Mouse (Mus musculus) heart, postnatal 0 days (tissue): ENCODE measurements at regions not wholly inside any gene's neighbourhood (a gene's known extent, or its start where the extent isn't known, plus 50 kb on each side); places are given as distances from the start of the nearest gene placed in this dataset.

Experiments used
- ATAC-seq: fragments of 200-750 bp; cut with Nextera tagmentation; 2 replicates; pipeline ENCODE4 v1.8.0; 2017; ENCODE audit warnings: low read depth, moderate number of reproducible peaks, moderate library complexity; ENCODE audit not compliant: insufficient read depth
- DNase-seq: peaks from one replicate; pipeline ENCODE4 v3.0.0-alpha.2; 2016; ENCODE audit warnings: low spot score
- H3K27ac ChIP-seq: fragments of 300-500 bp; sonication (generic); 2 replicates; pipeline ENCODE4 v1.5.1; 2014; ENCODE audit warnings: low read depth, mild to moderate bottlenecking
- H3K27me3 ChIP-seq: fragments of 300-500 bp; sonication (generic); 2 replicates; pipeline ENCODE4 v1.6.1; 2014; ENCODE audit warnings: low read length, mixed read lengths; ENCODE audit not compliant: control insufficient read depth, insufficient read depth
- H3K36me3 ChIP-seq: fragments of 300-500 bp; sonication (generic); replicated peaks from 2 replicates; pipeline ENCODE4 v1.6.1; 2014; ENCODE audit warnings: low read length, mixed read lengths; ENCODE audit not compliant: control insufficient read depth, insufficient read depth
- H3K4me1 ChIP-seq: fragments of 300-500 bp; sonication (generic); 2 replicates; pipeline ENCODE4 v1.6.1; 2014; ENCODE audit warnings: antibody characterized with exemption; ENCODE audit not compliant: control insufficient read depth, insufficient read depth
- H3K4me2 ChIP-seq: fragments of 300-500 bp; sonication (generic); 2 replicates; pipeline ENCODE4 v1.6.1; 2014; ENCODE audit warnings: low read depth, mild to moderate bottlenecking, low read length, moderate library complexity
- H3K4me3 ChIP-seq: fragments of 300-500 bp; sonication (generic); 2 replicates; pipeline ENCODE4 v1.5.1; 2014; ENCODE audit warnings: low read depth, low read length
- H3K9ac ChIP-seq: fragments of 300-500 bp; sonication (generic); replicated peaks from 2 replicates; pipeline ENCODE4 v1.6.1; 2014; ENCODE audit warnings: low read depth, low read length, mixed read lengths
- H3K9me3 ChIP-seq: fragments of 300-500 bp; sonication (generic); replicated peaks from 2 replicates; pipeline ENCODE4 v1.6.1; 2016; ENCODE audit warnings: low read length; ENCODE audit not compliant: control insufficient read depth
- CTCF ChIP-seq: IDR thresholded peaks from 2 replicates; pipeline ENCODE4 v1.5.1; 2016; ENCODE audit warnings: antibody characterized with exemption, control low read depth, low read depth
- EP300 ChIP-seq: IDR thresholded peaks from 2 replicates; pipeline ENCODE4 v1.6.1; 2016; ENCODE audit warnings: antibody characterized with exemption, low read depth
- WGBS: fragments of 180-500 bp; shearing (Covaris S2); extraction: QIAGEN DNeasy Blood & Tissue Kit; methylation state at CpG from one replicate; pipeline ENCODE4 v1.1.7; 2014; 5-methylcytosine and 5-hydroxymethylcytosine counted together

GRCm38 (mm10) chr11:7944373-7944772 is 720.0 kb downstream of the Tns3 start:
- Histone ChIP-seq H3K27ac (no peak overlapping the region), H3K4me2 (no peak overlapping the region), H3K9me3 (no peaks in the 10 kb centered on the region), H3K9ac (no peak overlapping the region), H3K36me3 (no peaks in the 10 kb centered on the region), H3K4me3 (no peak overlapping the region), H3K27me3 (no peaks in the 10 kb centered on the region), H3K4me1 (no peaks in the 10 kb centered on the region)
- DNase-seq (no peak), ATAC-seq (no peak)
- 72% methylated on average over 4 of the region's 4 CpGs for WGBS
- TF ChIP-seq EP300 (no peak), CTCF (no peak)

- Histone ChIP-seq H3K4me3 (no peak overlapping the region), H3K4me2 (no peak overlapping the region), H3K9me3 (no peaks in the 10 kb centered on the region; the same call in 1 of the 2 replicates), H3K27me3 (no peaks in the 10 kb centered on the region), H3K4me1 (no peaks in the 10 kb centered on the region), H3K36me3 (no peaks in the 10 kb centered on the region), H3K9ac (no peak overlapping the region), H3K27ac (no peak overlapping the region)
- ATAC-seq (no peak), DNase-seq (no peak)
- no peak for TF ChIP-seq EP300
- WGBS: 62% methylated on average over 3 of the region's 3 CpGs
Observed at GRCm38 (mm10) chr11:7933611-7934010, 719.9 kb upstream of the Igfbp3 start.

GRCm38 (mm10) chr11:7932638-7933037 is 718.9 kb upstream of the Igfbp3 start:
- no peak for ATAC-seq
- TF ChIP-seq EP300 (no peak), CTCF (no peak)
- WGBS: 82% methylated on average over 5 of the region's 5 CpGs

GRCm38 (mm10) chr11:7931064-7931797 is 717.5 kb upstream of the Igfbp3 start:
- no peak overlapping the region for H3K9ac ChIP-seq
- DNase-seq: no peak
- ATAC-seq: no peak
- no peak overlapping the region for H3K27ac ChIP-seq
- no peak for TF ChIP-seq CTCF
- no peak for TF ChIP-seq EP300
- H3K27me3 ChIP-seq: no peaks in the 10 kb centered on the region
- no peaks in the 10 kb centered on the region; the same call in 1 of the 2 replicates for H3K9me3 ChIP-seq
- H3K36me3 ChIP-seq: no peaks in the 10 kb centered on the region
- no peak overlapping the region for H3K4me3 ChIP-seq
- H3K4me2 ChIP-seq: no peak overlapping the region
- no peaks in the 10 kb centered on the region for H3K4me1 ChIP-seq
- 87% methylated on average over 2 of the region's 3 CpGs for WGBS

More at GRCm38 (mm10) chr11:7932638-7933037, 718.9 kb upstream of the Igfbp3 start:
- no peak overlapping the region for H3K4me3 ChIP-seq
- H3K27me3 ChIP-seq: no peaks in the 10 kb centered on the region
- no peak for DNase-seq
- H3K4me1 ChIP-seq: no peaks in the 10 kb centered on the region
- no peaks in the 10 kb centered on the region for H3K36me3 ChIP-seq
- no peaks in the 10 kb centered on the region; the same call in 1 of the 2 replicates for H3K9me3 ChIP-seq
- H3K27ac ChIP-seq: no peak overlapping the region
- H3K4me2 ChIP-seq: no peak overlapping the region
- H3K9ac ChIP-seq: no peak overlapping the region

- no peak for DNase-seq
Observed at GRCm38 (mm10) chr11:7927676-7928075, 714.0 kb upstream of the Igfbp3 start.

GRCm38 (mm10) chr11:7912036-7912435 is 698.3 kb upstream of the Igfbp3 start:
- DNase-seq (no peak), ATAC-seq (no peak)
- no peaks in the 10 kb centered on the region for H3K27me3 ChIP-seq
- H3K4me2 ChIP-seq: no peak overlapping the region
- H3K4me3 ChIP-seq: no peak overlapping the region
- no peak overlapping the region for H3K27ac ChIP-seq
- no peaks in the 10 kb centered on the region for H3K36me3 ChIP-seq
- no peaks in the 10 kb centered on the region for H3K4me1 ChIP-seq
- WGBS: 57% methylated on average over 3 of the region's 3 CpGs
- H3K9me3 ChIP-seq: no peaks in the 10 kb centered on the region
- no peak for TF ChIP-seq EP300
- no peak for TF ChIP-seq CTCF
- no peak overlapping the region for H3K9ac ChIP-seq

More at GRCm38 (mm10) chr11:7927676-7928075, 714.0 kb upstream of the Igfbp3 start:
- H3K4me3 ChIP-seq: no peak overlapping the region
- H3K27ac ChIP-seq: no peak overlapping the region
- H3K4me1 ChIP-seq: no peaks in the 10 kb centered on the region
- H3K36me3 ChIP-seq: no peaks in the 10 kb centered on the region
- no peaks in the 10 kb centered on the region for H3K9me3 ChIP-seq
- no peak overlapping the region for H3K4me2 ChIP-seq
- ATAC-seq: no peak
- no peaks in the 10 kb centered on the region for H3K27me3 ChIP-seq
- no peak for TF ChIP-seq EP300
- H3K9ac ChIP-seq: no peak overlapping the region
